Mouse (Mus musculus): ENCODE measurements at regions not wholly inside any gene's neighbourhood (a gene's known extent, or its start where the extent isn't known, plus 50 kb on each side); places are given as distances from the start of the nearest gene placed in this dataset.

GRCm38 (mm10) chr2:51847556-51847955, 87.4 kb downstream of the Rbm43 start:
- TF ChIP-seq CTCF (IDR thresholded peaks at IDR 0.05; ENCODE audit: low read depth): no peak
- no peaks in the 10 kb centered on the region for H3K27me3 ChIP-seq (ENCODE audit: insufficient read depth, low read length)
- H3K9ac ChIP-seq: no peak overlapping the region
- peaks cover 5% of the 10 kb centered on the region; the same call in 1 of the 2 replicates for H3K4me1 ChIP-seq (ENCODE audit: insufficient read depth)
- H3K9me3 ChIP-seq (ENCODE audit: low read length): no peaks in the 10 kb centered on the region
- no peak overlapping the region for H3K27ac ChIP-seq (ENCODE audit: low read depth, low read length)
- no peaks in the 10 kb centered on the region for H3K36me3 ChIP-seq (ENCODE audit: insufficient read depth)
- DNase-seq: no peak
- H3K4me2 ChIP-seq (ENCODE audit: low read depth): no peak overlapping the region
- 29% methylated on average over 4 of the region's 4 CpGs for WGBS
- H3K4me3 ChIP-seq (ENCODE audit: low read depth, low read length): no peak overlapping the region
- ATAC-seq: no peak

GRCm38 (mm10) chr2:51847964-51848363, 87.0 kb downstream of the Rbm43 start:
- no peak overlapping the region for H3K4me3 ChIP-seq (ENCODE audit: low read depth, low read length)
- DNase-seq (no peak), ATAC-seq (no peak)
- WGBS: 40% methylated on average over 6 of the region's 6 CpGs
- H3K27ac ChIP-seq (ENCODE audit: low read depth, low read length): no peak overlapping the region
- no peaks in the 10 kb centered on the region for H3K9me3 ChIP-seq (ENCODE audit: low read length)
- no peak overlapping the region for H3K4me2 ChIP-seq (ENCODE audit: low read depth)
- H3K36me3 ChIP-seq (ENCODE audit: insufficient read depth): no peaks in the 10 kb centered on the region
- H3K27me3 ChIP-seq (ENCODE audit: insufficient read depth, low read length): no peaks in the 10 kb centered on the region
- H3K9ac ChIP-seq: no peak overlapping the region
- no peak for TF ChIP-seq CTCF (IDR thresholded peaks at IDR 0.05; ENCODE audit: low read depth)
- peaks cover 5% of the 10 kb centered on the region; the same call in 1 of the 2 replicates for H3K4me1 ChIP-seq (ENCODE audit: insufficient read depth)

DNA sequence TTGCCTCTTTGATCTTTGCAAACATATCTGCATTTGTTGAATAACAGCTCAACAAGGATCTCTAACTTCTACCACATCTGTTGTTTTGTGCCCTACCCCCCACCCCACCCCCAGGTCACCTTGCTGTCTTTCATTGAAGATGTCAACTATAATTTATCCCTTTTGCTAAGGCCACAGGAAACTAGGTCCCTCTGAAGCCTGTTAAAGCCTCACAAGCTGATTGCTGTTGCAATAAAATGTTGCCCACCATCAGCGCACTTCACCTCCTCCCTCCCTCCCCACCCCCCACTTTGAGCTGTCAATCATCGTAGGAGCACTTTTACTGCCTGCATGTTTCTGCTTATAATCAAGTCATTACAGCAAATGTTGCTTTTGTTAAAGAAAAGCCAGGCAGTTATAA, 86.5 kb downstream of the Rbm43 start:
- no peak for ATAC-seq
- H3K36me3 ChIP-seq (ENCODE audit: insufficient read depth): no peaks in the 10 kb centered on the region
- H3K4me3 ChIP-seq (ENCODE audit: low read depth, low read length): no peak overlapping the region
- H3K27ac ChIP-seq (ENCODE audit: low read depth, low read length): no peak overlapping the region
- no peak for DNase-seq
- H3K9ac ChIP-seq: no peak overlapping the region
- no peak for TF ChIP-seq CTCF (IDR thresholded peaks at IDR 0.05; ENCODE audit: low read depth)
- no peaks in the 10 kb centered on the region for H3K27me3 ChIP-seq (ENCODE audit: insufficient read depth, low read length)
- H3K9me3 ChIP-seq (ENCODE audit: low read length): no peaks in the 10 kb centered on the region
- WGBS: 47% methylated on average over 2 of the region's 2 CpGs
- peaks cover 5% of the 10 kb centered on the region; the same call in 1 of the 2 replicates for H3K4me1 ChIP-seq (ENCODE audit: insufficient read depth)
- H3K4me2 ChIP-seq (ENCODE audit: low read depth): no peak overlapping the region

DNA sequence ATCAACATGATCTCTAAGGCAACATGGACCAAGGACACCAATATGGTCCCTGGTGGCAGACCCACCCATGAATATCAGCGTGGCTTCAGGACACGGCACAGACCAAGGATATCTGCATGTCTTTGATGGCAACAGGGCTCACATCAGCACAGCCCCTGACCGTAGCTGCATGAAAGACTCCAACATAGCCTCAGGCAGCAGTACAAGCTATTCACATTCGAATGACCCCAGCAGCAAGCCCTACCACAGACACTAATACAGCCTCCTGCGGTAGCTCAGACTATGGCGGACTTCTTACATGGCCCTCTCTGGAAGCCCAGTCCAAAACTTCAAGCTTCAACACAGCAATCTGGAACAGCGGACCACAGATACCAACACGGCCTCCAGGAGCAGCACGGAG, 84.4 kb downstream of the Rbm43 start:
- H3K9ac ChIP-seq: no peak overlapping the region
- ATAC-seq (no peak), DNase-seq (no peak)
- no peak overlapping the region for H3K27ac ChIP-seq (ENCODE audit: low read depth, low read length)
- 86% methylated on average over 9 of the region's 9 CpGs for WGBS
- no peaks in the 10 kb centered on the region for H3K27me3 ChIP-seq (ENCODE audit: insufficient read depth, low read length)
- no peak for TF ChIP-seq CTCF (IDR thresholded peaks at IDR 0.05; ENCODE audit: low read depth)
- no peaks in the 10 kb centered on the region for H3K36me3 ChIP-seq (ENCODE audit: insufficient read depth)
- H3K9me3 ChIP-seq (ENCODE audit: low read length): no peaks in the 10 kb centered on the region
- peaks cover 5% of the 10 kb centered on the region; the same call in 1 of the 2 replicates for H3K4me1 ChIP-seq (ENCODE audit: insufficient read depth)
- no peak overlapping the region for H3K4me2 ChIP-seq (ENCODE audit: low read depth)
- no peak overlapping the region for H3K4me3 ChIP-seq (ENCODE audit: low read depth, low read length)

GRCm38 (mm10) chr2:51851711-51852110, 83.3 kb downstream of the Rbm43 start:
- Histone ChIP-seq H3K4me2 (ENCODE audit: low read depth) (no peak overlapping the region), H3K27me3 (ENCODE audit: insufficient read depth, low read length) (no peaks in the 10 kb centered on the region), H3K4me3 (ENCODE audit: low read depth, low read length) (no peak overlapping the region), H3K4me1 (ENCODE audit: insufficient read depth) (peaks cover 5% of the 10 kb centered on the region; the same call in 1 of the 2 replicates), H3K9ac (no peak overlapping the region), H3K9me3 (ENCODE audit: low read length) (no peaks in the 10 kb centered on the region), H3K27ac (ENCODE audit: low read depth, low read length) (no peak overlapping the region), H3K36me3 (ENCODE audit: insufficient read depth) (no peaks in the 10 kb centered on the region)
- TF ChIP-seq CTCF (IDR thresholded peaks at IDR 0.05; ENCODE audit: low read depth): no peak
- DNase-seq (no peak), ATAC-seq (no peak)
- WGBS: 94% methylated on average over 7 of the region's 7 CpGs

- Histone ChIP-seq H3K36me3 (ENCODE audit: insufficient read depth) (no peaks in the 10 kb centered on the region), H3K9me3 (ENCODE audit: low read length) (no peaks in the 10 kb centered on the region), H3K9ac (no peak overlapping the region), H3K4me2 (ENCODE audit: low read depth) (no peak overlapping the region), H3K4me1 (ENCODE audit: insufficient read depth) (no peaks in the 10 kb centered on the region), H3K4me3 (ENCODE audit: low read depth, low read length) (no peak overlapping the region), H3K27ac (ENCODE audit: low read depth, low read length) (no peak overlapping the region), H3K27me3 (ENCODE audit: insufficient read depth, low read length) (no peaks in the 10 kb centered on the region)
- no peak for DNase-seq
- TF ChIP-seq CTCF (IDR thresholded peaks at IDR 0.05; ENCODE audit: low read depth): no peak
- ATAC-seq: no peak
Measured at GRCm38 (mm10) chr2:51857226-51857625, 77.7 kb downstream of the Rbm43 start.

DNA sequence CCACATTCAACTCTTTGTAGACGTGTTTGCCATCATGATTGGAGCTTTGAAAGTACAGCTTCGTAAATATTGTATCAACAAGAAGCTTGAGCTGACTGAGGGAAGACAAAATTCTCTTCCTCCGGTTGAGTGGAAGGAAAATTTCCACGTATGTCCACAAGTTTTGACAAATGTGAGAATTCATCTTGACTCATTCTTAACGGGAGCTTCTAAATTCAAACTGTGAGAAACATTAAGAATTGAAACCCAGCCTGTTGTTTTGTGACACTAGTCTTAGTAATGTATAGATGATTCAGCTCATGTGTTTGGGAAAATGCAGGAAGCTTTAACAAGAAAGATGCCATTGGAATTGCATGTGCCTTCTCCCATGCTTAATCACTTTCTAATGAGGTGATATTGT, 68.9 kb downstream of the Rbm43 start:
- no peaks in the 10 kb centered on the region for H3K9me3 ChIP-seq (ENCODE audit: low read length)
- TF ChIP-seq CTCF (IDR thresholded peaks at IDR 0.05; ENCODE audit: low read depth): no peak
- H3K9ac ChIP-seq: no peak overlapping the region
- ATAC-seq: no peak
- H3K27ac ChIP-seq (ENCODE audit: low read depth, low read length): no peak overlapping the region
- H3K4me2 ChIP-seq (ENCODE audit: low read depth): no peak overlapping the region
- no peak overlapping the region for H3K4me3 ChIP-seq (ENCODE audit: low read depth, low read length)
- DNase-seq: no peak
- H3K4me1 ChIP-seq (ENCODE audit: insufficient read depth): no peaks in the 10 kb centered on the region
- no peaks in the 10 kb centered on the region for H3K36me3 ChIP-seq (ENCODE audit: insufficient read depth)
- WGBS: 75% methylated on average over 5 of the region's 5 CpGs
- no peaks in the 10 kb centered on the region for H3K27me3 ChIP-seq (ENCODE audit: insufficient read depth, low read length)

Data from forebrain, postnatal 0 days (tissue).